Mouse (Mus musculus) embryonic facial prominence, embryonic 13.5 days (tissue): ENCODE measurements at regions not wholly inside any gene's neighbourhood (a gene's known extent, or its start where the extent isn't known, plus 50 kb on each side); places are given as distances from the start of the nearest gene placed in this dataset.

Experiments used
- ATAC-seq: fragments of 200-750 bp; cut with Nextera tagmentation; 2 replicates; pipeline ENCODE4 v1.8.0; 2017; ENCODE audit warnings: low read depth; ENCODE audit not compliant: insufficient number of reproducible peaks, insufficient read depth, low FRiP score, low TSS enrichment
- H3K27ac ChIP-seq: fragments of 300-500 bp; sonication (generic); 2 replicates; pipeline ENCODE4 v1.5.1; 2015; ENCODE audit warnings: moderate library complexity, mild to moderate bottlenecking, inconsistent platforms
- H3K27me3 ChIP-seq: fragments of 300-500 bp; sonication (generic); 2 replicates; pipeline ENCODE4 v1.6.1; 2015; ENCODE audit warnings: mild to moderate bottlenecking, inconsistent platforms
- H3K36me3 ChIP-seq: fragments of 300-500 bp; sonication (generic); 2 replicates; pipeline ENCODE4 v1.6.1; 2015; ENCODE audit warnings: mild to moderate bottlenecking, inconsistent platforms
- H3K4me1 ChIP-seq: fragments of 300-500 bp; sonication (generic); 2 replicates; pipeline ENCODE4 v1.6.1; 2015; ENCODE audit warnings: inconsistent platforms
- H3K4me2 ChIP-seq: fragments of 300-500 bp; sonication (generic); 2 replicates; pipeline ENCODE4 v1.6.1; 2015; ENCODE audit warnings: moderate library complexity, mild to moderate bottlenecking, inconsistent platforms
- H3K4me3 ChIP-seq: fragments of 300-500 bp; sonication (generic); 2 replicates; pipeline ENCODE4 v1.5.1; 2015; ENCODE audit warnings: mild to moderate bottlenecking, inconsistent platforms
- H3K9ac ChIP-seq: fragments of 300-500 bp; sonication (generic); 2 replicates; pipeline ENCODE4 v1.6.1; 2015; ENCODE audit warnings: mild to moderate bottlenecking, inconsistent platforms
- H3K9me3 ChIP-seq: fragments of 300-500 bp; sonication (generic); 2 replicates; pipeline ENCODE4 v1.6.1; 2016; ENCODE audit warnings: inconsistent platforms
- WGBS: fragments of 180-500 bp; shearing (Covaris S2); methylation state at CpG from one replicate; pipeline ENCODE4 v1.1.7; 2015; ENCODE audit warnings: mixed read lengths; 5-methylcytosine and 5-hydroxymethylcytosine counted together

GRCm38 (mm10) chr8:4052150-4052549 is 53.5 kb downstream of the Cd209f start:
- H3K4me3 ChIP-seq: no peak overlapping the region
- no peak overlapping the region for H3K9ac ChIP-seq
- WGBS: 73% methylated on average over 2 of the region's 2 CpGs
- H3K9me3 ChIP-seq: 0 out of 2 replicates have a peak, but pooled peaks cover 5% of the 10 kb centered on the region
- no peak overlapping the region for H3K4me2 ChIP-seq
- no peak overlapping the region for H3K27ac ChIP-seq
- no peaks in the 10 kb centered on the region for H3K27me3 ChIP-seq
- H3K4me1 ChIP-seq: no peaks in the 10 kb centered on the region
- no peak for ATAC-seq
- no peaks in the 10 kb centered on the region for H3K36me3 ChIP-seq

DNA sequence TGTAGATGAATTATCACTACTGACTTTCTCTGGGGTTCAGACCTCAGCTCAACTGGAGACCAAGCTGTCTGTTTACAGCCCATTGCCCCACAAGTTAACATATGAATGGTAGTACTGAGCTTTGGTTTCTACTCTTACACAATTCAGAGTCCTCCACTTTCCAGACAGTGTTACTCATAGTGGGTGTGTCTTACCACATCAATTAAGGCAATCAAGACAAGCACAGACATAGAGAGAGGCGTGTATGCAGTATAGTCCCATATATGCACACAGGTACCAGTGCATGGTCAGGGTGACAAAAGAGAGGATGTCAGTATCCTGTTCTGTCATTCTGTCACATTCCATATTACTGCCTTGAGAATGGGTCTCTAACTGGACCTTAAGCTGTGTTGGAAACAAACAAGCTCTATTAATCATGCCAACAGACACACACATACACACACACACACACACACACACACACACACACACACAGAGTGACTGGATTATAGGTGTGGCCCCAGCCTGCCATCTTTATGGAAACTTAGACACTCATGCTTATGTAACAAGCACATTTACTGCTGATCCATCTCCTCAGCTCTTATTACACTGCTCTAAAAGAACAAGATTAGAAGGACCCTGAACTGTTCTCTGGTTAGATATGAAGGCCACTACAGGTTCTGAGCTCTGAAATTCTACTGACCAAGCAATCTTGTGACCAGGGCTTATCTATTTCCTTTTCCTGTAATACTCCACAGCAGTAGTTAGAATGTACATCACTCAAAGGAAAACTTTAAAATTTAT is 59.0 kb upstream of the Cd209c start:
- H3K27me3 ChIP-seq: no peaks in the 10 kb centered on the region
- H3K4me3 ChIP-seq: no peak overlapping the region
- H3K4me1 ChIP-seq: no peaks in the 10 kb centered on the region
- 76% methylated on average over 1 of the region's 1 CpGs for WGBS
- H3K4me2 ChIP-seq: no peak overlapping the region
- no peaks in the 10 kb centered on the region for H3K36me3 ChIP-seq
- ATAC-seq: 0 out of 2 replicates have a peak, but pooled peaks have one; percentile 37
- no peak overlapping the region for H3K9ac ChIP-seq
- H3K9me3 ChIP-seq: no peaks in the 10 kb centered on the region
- H3K27ac ChIP-seq: no peak overlapping the region
